Mouse (Mus musculus) thymus, postnatal 0 days (tissue): Measurements from ENCODE around the gene Crip1. TPM values are rescaled to one million over a fixed set of nuclear protein-coding genes. Genes with fewer than 3 reads are reported as not detected.

Source experiments
- DNase-seq: peaks from one replicate; pipeline ENCODE4 v3.0.0-alpha.2; 2015; ENCODE audit warnings: low spot score
- polyA plus RNA-seq: library from polyadenylated mRNA; unstranded; fragments of >200 nt; fragmentation: Nextera tagmentation; extraction: Ambion mirVana; gene quantifications from 2 replicates; pipeline ENCODE4 v1.2.1, GENCODE M21; 2015

The Crip1 gene
- polyA plus RNA-seq = 2,725 and 3,094 TPM in 2 replicates

DNA sequence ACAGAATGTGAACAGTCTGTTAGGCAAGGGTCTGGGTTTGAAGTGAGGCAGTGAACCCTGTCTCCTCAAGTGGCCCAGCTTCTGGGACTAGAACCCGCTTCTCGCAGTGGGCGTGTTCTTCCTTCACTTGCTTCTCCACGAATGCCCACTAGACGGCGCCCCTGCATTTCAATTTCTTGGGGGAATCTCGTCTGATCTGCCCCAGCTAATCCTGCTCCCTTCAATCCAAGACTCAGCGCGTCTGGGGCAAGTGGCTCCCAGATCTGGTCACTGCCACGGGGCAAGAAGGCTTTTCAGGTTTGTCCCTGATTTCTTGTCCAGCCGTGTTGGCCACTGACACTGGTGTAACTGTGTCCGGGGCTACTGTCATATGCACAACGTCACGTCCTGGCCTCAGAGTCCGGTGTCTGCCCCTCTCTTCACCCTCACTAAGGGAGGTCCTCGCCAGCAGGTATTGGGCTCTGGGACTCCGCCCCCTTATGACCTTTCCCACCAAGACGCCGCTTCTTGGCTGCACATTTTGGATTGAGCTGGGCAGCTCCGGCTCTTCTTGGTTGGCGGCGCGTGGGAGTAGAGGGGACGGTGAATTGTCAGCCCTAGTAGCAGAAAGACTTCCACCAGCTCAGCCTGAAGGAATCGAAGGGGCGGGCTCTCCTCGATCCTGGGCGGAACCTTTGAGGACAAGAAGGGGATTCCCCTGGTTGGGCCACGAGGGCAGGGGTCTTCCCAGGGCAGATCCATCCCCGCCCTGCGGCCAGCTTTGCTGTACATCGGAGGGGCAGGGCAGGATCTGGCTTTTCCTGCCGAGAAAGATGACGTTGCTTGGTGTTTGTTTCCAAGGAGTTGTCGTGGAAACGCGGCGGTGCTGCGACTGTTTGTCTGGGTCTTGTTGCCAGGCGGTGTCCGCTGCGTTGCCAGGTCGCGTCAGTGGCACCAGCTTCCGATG, at the start of gene Crip1:
TSS of gene Crip1 (plus strand) at position 205 of the 946 bp plus-strand sequence.
- peak; percentile 83 for DNase-seq

GRCm38 (mm10) chr12:113097040-113097439, 49.1 kb upstream of the Crip1 start:
- no peak for DNase-seq

DNA sequence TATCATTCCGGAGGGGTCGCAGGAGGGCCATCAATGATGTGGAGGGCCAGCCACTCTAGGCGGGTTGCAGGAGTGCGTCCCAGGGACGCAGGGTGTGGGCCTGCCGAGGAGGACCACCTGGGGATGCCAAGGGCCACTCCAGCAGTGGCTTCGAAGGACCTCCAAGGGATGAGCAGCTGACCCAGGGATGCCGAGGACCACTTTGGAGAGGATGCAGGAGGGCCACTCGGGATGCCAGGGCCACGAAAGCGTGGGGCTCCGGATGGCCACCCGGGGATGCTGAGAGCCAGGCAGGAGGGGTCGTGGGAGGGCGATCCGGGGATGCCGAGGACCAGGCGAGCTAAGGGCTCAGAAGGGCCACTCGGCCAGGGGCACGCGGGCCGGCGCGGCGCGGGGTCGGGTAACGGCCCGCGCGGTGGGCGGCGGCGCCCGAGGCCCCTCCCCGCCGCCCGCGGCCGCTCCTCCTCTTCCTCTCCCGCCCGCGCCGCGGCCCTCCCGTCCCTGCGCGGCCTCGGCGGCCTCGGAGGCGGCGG, 48.3 kb upstream of the Crip1 start, which contains the start of gene Mta1:
TSS of gene Mta1 (plus strand) at position 530 of the 533 bp plus-strand sequence.
- peak; percentile 61 for DNase-seq

- no peak for DNase-seq
These were observed 47.5 kb upstream of the Crip1 start for GRCm38 (mm10) chr12:113098530-113099151.

- no peak for DNase-seq
These were observed 46.5 kb upstream of the Crip1 start for GRCm38 (mm10) chr12:113099470-113100237.

DNA sequence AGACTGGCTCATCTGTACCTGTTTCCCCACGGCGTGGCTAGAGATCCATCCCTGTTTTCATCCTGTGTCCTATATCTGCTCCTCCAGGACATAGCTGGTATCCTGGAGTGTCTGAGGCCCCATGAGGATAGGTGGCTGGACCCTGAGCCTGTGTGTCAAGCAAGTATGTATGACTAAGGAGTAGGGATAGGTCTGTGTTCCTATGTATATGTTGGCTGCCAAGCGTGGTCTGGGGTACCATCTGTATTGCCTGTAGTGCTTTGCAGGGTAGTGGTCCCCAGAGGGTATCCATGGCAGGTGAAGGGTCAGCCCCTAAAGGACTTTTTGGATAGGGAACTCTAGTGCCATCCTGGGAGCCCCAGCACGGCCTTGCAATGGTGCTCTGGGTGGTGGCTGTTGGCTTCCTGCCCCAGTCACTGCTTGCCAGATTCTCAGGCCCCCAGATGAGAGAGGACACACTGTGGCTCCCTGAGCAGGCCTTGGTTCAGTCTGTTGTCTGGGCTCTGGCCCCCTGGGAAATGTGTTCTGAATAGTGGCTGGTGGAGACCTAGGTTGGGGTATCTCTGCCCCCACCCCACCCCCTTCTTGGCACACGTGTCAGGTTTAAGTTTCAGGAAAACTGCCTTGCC, 45.6 kb upstream of the Crip1 start:
- no peak for DNase-seq

- DNase-seq = no peak
These were observed 44.7 kb upstream of the Crip1 start for GRCm38 (mm10) chr12:113101251-113101960.

GRCm38 (mm10) chr12:113102461-113102860, 43.7 kb upstream of the Crip1 start:
- DNase-seq = peak; percentile 75

GRCm38 (mm10) chr12:113103846-113104451, 42.2 kb upstream of the Crip1 start:
- no peak for DNase-seq

DNA sequence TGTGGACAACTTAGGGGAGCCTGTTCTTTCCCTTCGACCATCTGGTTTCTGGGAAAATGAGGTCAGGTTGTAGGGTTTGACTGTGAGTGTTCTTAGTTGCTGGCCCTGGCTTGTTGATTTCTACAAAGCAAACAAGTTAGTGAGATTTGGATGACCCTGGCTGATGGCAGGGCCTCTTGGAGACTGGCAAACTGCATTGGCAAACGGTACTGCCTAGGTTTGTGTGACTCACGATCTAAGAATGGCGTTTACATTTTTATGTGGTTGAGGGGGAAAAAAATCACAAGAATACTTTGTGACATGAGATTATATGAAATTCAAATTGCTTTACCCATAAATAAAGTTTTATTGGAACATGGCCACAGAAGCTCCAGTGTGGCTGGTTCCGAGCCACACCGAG, 39.7 kb upstream of the Crip1 start:
- DNase-seq = no peak

DNA sequence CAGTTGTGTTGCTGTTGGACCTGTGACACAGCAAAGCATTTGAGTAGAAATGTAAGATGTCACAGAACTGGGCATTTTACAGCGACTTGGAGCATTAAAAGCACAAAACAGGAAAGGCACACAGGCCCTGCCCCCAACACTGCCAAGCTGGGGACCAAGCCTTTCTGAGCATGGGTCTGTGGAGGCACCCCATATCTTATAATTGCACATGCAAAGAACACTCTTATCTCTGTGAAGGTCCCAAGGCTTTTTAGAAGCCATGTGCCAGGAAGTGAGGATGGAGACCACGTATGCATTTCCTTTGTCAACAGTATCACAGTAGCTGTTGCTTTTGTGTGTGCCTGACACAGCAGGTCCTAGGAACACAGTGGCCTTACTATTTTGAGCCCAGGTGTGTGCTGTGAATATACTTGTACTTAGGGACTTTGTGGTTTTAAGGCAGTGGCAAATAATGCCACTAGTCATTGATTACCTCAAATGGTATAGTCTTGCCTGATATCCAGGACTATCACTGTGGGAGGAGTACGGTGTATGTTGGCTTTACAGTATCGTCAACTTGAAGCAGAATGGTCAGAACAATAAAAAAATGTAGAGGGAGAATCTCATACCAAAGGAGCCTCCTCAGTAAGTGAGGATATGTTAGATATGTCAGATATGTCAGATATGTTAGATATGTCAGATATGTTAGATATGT, 38.5 kb upstream of the Crip1 start:
- peak; percentile 29 for DNase-seq

DNA sequence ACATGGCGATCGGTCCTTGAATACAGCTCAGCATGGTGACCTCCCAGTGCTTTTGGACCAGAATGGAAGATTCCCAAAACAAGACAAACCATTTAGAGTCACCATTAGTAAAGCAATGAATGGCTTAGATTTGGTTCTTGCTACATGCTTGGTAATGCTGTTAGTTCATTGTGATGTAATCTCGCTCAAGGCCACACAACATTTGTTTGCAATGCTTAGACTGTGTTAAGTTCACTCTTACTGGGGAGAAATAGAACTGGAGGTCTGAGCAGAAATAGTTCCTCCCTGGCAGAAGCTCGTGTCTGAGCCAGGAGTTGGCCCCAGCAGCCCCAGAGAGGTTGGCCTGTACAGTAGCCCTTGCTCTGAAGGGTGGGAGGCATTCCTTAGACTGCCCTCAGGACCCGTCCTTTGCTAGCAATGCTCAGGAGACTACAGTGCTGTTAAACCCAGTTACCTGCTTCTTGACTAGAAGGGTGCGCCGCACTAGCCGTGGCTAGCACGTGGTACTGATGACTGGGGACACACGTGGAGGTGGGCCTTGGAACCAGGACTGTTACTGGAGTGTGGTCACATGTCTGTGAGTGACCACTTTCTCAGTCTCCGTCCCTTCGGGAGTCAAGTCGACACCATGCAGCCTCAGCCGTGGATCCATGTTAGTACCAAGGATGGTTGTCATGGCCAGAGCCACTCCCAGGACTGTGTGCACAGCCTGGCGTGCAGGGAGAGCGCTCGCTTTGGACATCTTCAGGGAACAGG, 37.4 kb upstream of the Crip1 start:
- DNase-seq = no peak

GRCm38 (mm10) chr12:113109801-113110200, 36.3 kb upstream of the Crip1 start:
- no peak for DNase-seq

- no peak for DNase-seq
These were observed 32.0 kb upstream of the Crip1 start for GRCm38 (mm10) chr12:113114141-113114540.

DNA sequence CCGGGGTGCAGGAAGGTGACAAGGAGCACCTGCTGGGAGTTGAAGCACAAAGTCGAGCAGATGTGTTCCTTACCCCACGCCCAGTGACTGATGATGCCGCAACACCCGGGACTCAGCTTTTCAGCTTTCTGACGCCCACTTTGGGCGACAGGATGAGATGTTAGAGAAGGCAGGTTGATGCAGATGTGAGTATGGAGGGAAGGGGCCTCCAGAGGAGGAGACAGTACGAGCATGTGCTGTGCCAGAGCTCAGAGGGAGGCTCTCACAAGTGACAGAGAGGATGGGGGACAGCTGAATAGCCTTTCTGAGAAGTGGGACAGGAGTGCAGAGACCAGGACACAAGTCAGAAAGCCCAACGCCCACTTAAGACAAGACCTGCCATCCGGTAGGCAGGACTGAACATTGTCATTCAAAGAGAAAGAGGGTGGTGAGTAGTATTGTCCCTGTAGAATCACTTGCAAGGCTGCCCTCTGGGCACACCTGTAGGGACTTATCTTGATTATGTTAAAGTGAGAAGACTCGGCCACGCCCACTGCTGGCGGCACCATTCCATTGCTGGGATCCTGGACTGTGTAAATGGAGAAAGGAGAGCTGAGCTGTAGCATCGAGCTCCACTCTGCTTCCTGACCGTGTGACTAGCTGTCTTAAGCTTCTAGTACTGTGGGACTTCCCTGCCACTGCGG, 31.1 kb upstream of the Crip1 start:
- DNase-seq = no peak

DNA sequence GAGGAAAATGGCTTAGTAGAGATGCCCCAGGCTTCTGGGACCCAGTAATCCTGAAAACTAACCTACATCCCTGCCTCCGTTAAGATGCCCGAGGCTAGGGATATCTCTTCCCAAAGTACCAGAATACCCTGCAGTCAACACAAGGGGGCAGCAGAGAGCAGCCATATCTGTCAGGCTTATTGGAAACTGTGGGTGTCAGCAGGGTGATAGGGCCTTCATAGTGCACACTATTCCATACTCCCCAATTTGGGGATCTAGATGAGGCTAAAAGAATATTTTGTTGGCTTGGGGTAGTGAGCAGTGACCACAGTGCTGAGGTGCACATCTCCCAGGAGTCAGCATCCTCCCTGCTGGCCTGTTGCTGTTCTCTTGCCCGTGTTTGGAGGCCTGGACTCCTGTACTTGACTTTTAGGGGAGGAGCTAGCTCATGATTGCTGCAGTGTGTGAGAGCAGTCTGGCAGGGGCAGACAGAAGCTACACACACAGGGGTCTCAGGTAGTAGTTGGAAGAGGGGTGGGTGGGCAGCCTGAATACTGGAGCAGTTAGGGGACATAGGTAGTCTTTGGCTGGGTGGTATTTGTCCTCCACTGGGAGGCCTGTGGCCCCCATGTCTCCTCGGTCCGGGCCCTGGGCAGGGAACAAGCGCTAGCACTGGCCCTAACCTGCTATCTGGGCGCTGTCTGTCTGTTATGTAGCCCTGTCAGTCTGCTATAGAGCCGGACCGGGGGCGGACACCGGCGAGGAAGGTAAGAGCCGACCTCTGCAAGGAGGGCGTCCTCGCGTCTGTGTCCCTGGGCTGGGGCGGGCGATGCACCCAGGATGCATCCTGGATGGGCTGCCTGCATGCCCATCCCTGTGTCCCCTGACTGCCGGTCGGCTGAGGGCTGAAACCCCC, 26.4 kb upstream of the Crip1 start:
- peak; percentile 72 for DNase-seq

DNA sequence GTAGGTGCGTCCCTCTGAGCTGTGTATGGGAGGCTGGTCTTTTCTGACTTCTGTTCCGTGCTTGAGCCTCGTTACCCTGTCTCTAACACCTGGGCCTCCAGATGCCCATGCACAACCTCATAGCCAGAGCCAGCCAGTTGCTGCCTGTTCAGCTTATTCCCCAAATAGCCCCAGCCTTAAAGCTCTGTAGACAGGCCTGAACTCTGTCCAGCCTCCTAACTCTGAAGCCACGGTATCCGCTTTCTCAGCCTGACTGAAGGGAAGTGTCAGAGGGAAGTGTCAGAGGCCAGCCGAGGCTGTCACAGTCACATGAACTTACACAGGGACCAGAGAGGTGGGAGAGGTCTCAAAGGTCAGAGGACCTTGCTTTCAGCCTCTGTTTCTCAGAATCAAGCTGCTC, 21.4 kb upstream of the Crip1 start:
- no peak for DNase-seq
